Mouse (Mus musculus) thymus, postnatal 10 days (tissue): Measurements from ENCODE around the gene Ralbp1.

Experiments
- DNase-seq, 2 experiments: peaks; one replicate each; pipeline ENCODE4 v3.0.0; 2021; ENCODE audit warnings: low spot score in 2 of 2

The Ralbp1 gene

DNA sequence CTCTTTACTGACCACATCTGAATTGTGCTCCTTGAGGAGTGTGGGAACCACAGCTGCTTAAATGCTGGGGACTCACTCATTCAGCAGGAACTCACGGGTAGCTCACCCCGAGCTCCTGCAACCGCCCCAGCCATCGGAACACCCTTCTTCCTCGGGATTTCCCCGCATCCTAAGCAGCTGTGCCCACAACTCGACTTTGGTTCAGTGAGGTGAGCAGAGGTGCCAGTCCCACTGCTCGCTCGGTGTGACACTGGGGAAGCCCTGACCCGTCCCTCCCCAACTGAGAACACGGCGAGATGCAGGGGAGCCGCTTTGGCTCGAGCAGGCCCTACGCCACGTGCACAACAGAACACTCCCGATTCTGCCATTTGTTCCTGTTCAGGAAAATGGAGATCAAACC, 35.1 kb downstream of the Ralbp1 start:
- DNase-seq: no peak

DNA sequence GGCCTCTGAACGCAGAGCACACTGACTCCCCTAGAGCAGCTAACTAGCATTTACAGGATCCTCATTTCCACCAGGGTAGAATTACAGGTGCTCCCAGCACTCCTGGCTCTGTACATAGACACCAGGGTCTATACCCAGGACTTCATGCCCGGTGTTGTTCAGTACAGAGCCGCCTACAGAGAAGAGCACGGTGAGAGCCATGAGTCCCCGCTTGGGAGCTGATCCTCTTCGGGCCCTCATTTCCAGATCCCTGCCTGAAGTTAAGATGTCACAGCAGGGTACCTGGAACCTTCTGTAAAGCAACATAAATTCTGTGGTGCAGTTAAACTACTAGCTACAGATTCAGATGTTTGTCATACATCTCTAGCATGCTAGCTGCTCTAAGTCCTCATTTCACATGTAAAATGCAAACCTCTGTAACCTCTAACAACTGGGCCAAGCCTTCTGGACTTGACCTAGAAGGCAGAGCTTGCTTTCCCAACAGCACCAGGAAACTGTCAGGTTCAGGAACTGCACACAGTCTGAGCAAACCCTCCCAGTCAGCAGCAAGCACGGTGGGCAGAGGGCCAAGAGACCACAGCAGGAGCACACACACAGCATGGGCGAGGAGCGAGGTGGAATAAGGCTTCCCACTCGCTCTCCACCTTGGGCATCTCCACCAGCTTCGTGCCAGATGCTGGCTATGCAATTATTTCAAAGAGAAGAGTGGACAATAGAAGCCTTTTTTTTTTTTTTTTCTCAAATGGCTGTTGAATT, 37.7 kb downstream of the Ralbp1 start:
- no peak for DNase-seq

DNA sequence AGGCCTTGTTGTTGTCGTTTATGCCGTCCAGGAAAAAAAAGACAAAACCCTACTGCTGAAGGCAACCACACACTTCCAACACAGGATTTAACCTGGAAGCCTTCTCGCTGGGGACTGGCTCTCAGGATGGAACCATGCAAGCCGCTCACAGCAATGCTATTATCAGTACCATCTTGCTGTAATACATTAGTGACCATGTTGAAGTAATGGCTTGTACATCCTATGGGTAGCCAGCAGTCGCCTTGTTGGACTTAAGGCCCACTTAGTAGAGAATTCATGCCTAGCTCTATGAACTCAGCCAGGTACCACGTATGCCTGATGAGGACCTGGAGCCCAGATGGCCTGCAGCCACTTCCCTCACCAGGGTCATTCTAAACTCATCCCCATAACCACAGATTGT, 40.2 kb downstream of the Ralbp1 start:
- DNase-seq: no peak

DNA sequence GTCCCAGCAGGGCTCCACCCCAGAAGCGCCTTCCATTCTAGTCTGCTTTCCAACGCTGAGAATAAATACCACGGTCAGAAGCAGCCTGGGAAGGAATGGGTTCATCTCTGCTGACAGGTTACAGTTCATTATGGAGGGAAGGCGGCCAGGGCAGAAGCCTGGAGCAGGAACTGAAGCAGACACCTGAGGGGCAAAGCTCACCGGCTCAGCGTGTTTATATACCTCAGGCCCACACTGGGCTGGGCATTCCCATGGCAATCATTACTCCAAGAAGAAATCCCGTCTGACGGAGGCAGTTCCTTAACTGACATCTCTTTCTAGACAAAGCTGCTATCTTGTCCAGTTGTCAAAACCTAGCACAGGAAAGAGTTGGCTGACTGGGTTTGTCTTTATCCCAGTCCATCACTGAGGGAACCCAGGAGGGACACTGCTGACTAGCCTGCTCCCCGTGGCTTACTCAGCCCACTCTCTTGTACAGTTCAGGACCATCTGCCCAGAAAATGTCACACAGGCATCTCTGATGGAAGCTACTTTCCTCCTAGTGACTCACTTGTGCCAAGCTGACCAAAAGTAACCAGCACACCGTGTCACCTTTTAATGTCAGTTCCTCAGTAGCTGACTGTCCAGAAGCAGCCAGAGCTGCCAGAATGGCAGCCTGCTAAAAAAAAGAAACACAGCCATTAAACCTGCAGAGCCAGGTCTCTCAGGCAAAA, 42.8 kb downstream of the Ralbp1 start:
- DNase-seq: no peak

DNA sequence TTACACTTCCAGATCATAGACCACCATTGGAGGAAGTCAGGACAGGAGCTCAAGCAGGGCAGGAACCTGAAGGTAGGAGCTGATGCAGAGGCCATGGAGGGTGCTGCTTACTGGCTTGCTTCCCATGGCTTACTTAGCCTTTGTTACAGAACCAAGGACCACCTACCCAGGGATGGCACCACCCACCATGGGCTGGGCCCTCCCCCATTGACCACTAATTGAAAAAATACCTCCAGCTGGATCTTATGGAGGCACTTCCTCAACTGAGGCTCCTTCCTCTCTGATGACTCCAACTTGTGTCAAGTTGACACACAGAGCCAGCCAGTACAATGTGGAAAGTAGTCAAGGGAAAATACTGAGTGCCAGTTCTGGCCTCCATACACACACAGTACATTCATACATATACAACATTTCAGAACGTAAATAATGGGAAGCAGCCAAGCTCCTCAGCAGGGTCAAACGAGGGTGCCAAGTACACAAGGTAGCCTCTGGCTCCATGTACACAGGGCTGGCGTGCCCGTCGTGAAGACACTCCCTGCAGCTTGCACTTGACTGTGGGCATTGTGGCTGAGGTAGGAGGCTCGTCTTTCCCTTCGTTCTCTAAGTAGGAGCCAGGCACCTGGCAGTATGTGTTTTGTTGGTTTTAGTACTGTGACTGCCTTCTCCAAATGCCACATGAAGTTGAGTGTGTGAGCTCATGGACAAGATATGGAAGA, 45.9 kb downstream of the Ralbp1 start:
- DNase-seq: no peak

DNA sequence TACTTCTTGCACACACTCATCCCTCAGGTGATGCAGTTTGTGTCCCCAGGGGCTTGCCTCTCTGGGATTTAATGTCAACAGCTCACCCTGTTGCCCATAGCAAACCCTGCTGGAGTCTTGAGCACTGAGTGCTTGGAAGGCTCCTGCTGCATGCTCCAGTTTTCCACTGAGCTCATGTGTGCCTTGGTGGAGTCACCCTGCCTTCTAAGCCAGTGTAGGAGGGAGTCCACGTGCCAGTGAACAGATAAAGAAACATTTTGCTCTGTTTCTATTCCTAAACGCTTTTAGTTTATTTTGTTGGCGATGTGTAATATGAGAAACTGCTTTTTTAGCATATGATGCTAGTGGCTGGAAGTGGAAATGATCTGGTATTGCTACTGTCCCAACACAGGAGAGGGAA, 48.9 kb downstream of the Ralbp1 start:
- no peak for DNase-seq

DNA sequence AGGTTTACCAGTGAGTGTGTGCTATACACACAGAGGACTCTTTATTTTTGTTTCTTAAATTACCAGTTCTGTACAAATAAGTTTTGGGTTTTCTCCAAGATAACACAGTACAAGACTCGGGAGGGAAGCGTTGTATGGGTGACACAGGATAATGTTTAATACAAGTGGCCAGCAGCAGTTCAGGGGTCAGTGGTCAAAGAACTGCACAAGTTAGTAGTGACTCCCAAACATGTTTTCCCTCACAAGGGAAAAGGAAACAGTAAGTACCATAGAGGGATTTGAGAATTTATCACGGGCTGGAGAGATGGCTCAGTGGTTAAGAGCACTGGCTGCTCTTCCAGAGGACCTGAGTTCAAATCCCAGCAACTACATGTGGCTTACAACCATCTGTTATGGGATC, 51.7 kb downstream of the Ralbp1 start:
- DNase-seq: no peak

DNA sequence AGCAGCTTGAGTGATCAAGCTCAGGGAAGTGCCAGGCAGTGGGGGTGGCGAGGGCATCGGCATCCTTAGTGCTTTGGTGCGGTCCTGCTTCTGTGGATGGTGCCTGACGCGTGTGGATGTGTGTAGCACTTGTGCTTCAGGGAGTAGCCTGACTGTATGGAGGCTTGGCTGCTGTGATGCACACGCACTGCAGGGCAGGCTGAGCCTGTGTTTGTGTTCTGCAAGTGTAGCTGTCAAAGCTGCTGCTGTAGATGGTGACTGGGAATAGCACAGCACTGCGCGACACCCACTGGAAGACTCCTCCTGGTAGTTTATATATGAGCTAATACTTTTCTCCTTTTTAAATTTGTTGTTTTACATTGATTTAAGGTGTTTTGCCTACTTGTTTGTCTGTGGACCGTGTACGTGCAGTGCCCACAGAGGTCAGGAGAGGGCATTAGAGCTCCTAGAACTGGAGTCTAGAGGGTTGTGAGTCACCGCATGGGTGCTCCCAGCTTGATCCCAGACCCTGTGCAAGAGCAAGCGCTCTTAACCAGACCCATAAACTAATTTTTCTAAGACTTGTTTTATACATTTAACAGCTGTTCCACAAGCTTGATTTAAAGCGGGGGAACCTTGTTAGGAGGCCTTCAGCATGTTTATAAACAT, 55.3 kb downstream of the Ralbp1 start:
- DNase-seq: no peak

DNA sequence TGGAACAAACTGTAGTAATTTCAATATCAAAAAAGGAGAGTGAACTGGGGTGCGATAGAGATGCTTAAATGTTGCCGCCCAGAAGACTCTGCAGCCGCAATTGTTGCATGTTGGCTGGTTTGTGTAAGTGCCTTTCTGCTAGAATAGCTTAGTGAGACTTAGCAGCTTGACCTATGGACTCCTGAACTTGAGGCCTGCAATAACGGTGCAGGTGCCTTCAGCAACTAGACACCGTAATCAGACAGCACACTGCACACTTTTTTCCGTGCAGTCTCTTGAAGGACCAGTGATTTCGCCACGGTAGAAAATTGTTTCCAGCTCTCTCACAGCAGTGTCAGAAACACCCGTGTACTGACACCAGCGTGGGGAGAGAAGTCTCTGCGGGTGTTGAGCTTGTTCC, 56.6 kb downstream of the Ralbp1 start:
- no peak for DNase-seq

DNA sequence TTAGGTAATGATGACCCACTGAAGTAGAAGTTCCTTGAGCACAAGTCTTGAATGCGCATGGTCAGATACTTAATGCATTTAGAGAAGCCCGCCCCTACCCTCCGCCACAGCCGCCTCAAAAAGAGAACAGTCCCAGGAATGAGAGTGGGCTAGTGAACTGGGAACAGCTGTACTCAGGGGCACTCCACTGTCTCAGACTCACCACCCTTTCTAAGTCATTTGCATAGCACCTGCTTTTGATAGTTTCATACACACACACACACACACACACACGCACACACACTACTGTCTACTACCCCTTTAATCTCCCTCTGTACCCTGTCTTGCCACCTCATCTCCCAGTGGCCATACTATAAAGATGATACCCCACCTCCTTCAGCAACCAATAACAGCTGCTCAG, 57.7 kb downstream of the Ralbp1 start:
- DNase-seq: no peak

DNA sequence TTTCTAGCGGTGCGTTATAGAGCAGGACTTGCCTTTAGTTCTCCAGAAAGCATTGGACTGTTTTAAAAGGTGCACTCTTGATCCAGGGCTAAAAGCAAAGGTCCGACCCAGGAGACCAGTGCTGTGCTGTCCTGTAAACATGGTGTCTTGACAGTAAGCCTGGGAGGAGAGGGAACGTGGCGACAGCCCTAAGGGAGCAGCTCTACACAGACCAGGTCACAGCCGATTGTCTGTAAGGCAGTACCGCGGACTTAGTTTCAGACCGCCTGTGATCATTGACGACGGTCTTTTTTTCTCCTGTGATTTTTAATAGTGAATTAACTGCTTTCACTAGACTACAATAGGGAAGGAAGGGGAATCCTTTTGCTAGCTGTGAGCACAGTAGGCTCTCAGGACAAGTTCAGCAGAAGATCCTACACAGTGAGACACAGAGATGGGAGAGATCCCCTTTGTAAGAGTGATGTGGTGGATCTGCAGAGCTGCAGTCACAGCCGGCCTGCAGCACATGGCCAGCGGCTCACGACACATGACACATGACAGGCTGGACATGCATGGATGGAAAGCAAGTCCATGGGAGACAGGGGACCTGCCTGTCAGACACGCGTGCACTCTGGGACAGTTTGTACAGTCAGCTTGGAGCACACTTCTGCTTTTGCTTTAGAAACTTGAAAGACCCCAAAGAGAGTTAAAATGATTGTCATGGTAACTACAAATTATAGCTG, 58.3 kb downstream of the Ralbp1 start:
- no peak for DNase-seq

DNA sequence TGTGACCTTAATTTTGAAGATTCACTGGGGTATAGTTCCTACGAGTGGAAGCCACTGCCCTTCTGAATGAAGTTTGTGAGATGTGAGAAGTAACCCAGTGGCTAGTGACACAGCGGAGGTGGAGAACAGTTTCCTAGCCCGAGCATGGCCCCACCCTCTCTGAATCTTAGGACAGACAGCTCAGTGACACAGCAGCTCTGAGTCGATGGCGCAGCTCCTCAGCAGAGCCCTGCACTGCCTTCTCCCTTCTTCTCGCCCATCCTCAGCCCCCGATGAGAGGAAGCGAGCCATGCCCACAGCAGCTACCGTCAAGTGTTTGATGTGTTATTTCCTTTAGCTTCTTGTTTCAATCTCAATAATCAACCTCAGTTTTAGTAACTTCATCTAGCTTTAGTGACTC, 59.3 kb downstream of the Ralbp1 start:
- no peak for DNase-seq

DNA sequence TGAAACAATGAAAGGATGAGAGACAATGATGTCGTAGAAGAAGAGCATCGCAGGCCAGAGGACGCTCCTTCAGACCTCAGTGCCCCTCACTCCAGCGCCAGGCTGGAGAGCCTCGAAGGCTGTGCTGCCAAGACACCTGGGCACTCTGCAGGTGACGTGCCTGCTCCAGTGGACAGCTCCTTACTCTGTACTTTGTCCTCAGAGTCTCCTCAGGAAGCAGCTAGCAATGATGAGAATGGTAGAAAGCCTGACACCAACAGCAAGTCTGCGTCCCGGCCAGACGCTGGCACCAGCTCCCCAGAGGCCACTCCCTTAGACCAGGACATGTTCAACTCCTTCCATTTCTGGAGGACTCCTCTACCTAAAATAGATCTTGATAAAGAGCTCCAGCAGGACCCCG, 61.4 kb downstream of the Ralbp1 start:
- no peak for DNase-seq

DNA sequence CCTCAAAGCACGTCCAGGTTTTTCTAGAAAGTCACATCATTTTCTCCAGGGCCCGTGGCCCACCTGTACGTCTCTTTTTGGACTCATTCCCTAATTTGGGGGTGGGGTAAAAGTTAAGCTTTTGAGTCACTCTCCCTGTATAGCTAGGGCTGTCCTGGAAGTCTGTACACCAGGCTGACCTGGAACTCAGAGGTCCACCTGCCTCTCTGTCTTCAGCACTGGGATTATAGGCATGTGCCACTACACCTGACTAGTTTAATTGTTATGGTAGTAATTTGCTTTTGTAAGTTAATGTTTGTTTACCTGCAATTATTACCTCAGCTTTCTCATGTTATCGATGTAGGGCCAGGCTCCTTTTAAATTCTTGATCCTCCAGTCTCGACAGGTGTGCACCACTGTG, 63.2 kb downstream of the Ralbp1 start:
- no peak for DNase-seq

DNA sequence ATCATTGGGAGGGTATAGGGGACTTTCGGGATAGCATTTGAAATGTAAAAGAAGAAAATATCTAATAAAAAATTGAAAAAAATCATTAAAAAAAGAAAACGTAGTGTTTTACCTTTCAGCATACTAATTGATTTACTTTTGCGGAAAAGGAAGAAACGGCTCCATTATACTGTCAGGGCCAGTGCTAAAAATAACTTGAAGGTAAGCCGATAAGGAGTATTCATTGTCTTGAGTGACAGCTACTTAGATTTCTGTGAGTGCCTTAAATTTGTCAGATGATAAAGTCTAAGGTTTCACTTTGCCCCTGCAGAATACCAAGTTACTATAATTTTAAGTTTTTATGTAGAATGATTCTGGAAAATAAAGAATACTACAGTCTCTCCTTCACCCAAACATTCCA, 65.4 kb downstream of the Ralbp1 start:
- no peak for DNase-seq

DNA sequence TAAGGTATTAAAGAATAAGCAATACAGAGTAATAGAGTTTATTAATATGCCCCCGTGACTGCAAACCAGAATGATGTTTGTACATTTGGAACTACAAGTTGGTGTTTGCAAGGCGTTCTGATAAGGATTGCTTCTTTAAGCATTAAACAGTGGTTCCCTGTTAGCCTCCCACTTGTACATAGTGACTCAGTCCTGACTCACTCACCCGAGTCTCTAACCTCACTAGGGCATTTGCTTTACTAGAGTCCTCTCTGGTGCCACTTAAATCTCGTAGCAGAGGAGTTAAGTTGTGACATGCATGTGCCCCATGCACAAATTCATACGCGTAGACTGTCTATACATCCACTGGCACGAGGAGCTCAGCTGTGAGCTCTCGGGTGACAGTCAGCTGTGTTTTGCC, 71.8 kb downstream of the Ralbp1 start:
- DNase-seq: no peak

DNA sequence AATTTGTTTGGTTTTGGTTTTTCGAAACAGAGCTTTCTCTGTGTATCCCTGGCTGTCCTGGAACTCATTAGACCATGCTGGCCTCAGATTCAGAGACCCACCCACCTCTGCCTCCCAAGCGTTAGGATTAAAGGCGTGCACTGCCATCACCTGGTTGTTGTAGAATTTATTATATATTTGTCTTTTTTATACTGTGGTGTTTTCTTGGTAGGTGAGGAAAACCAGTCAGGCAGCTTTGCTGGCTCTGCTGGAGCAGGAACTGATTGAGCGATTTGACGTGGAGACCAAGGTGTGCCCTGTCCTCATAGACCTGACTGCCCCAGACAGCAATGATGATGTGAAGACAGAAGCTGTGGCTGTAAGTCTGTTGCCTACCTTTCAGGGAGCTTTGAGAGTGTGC, 74.6 kb downstream of the Ralbp1 start:
- DNase-seq: no peak

DNA sequence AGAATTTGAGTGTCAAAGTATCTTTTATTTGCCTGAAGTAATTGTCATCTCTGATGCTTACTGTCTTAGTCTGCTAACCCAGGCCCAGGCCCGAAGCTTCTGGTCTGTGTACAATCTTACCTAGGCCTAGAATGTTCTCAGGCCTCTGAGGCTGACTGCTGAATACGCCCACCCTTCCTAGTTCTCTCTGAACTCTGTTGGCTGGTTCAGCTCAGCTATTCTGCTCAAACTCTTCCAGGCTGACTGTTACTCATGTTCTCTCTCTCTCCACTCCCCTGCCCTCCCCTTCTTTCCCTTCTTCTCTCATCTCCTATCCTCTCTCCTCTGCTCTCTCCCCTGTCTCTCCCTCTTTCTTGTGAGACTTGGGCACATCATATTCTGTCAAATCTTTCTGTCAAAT, 79.2 kb downstream of the Ralbp1 start:
- no peak for DNase-seq

DNA sequence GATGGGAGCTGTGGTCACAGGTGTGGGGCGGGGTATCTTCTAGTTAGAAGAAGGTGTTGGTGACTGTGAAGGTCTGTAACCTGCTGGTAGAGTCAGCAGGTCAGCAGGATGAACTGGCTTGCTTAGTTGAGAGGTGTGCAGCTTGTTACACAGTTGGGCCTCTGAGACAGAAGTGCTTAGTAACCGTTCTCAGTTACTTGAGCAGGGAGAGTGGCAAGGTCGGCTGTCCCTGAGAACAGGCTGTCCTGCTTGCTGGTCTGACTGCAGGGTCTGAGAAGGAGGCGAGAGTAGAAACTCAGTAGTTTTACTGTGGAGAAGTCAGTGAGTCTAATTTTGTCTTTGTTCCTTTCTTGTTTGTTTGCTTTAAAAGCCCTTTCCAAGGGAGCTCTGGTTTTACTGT, 79.6 kb downstream of the Ralbp1 start:
- DNase-seq: no peak

DNA sequence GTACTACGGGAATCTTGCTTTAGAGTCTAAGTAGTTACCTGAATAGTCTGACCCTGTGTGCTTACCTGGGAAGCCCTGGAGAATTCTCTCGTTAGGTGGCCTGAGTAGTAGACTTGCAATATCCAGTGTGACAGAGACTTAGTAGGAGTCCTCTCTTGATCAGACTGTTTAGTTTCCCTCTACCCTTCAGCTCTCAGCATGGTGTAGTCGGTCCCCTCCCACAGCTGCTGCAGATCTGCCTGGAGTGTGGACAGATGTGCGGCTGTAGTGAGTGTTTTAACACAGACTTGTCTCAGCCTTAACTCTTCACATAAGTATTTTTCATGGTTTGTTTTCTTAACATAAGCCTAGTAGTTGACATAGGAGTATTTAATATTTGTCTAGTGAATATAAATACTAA, 83.6 kb downstream of the Ralbp1 start:
- DNase-seq: no peak

DNA sequence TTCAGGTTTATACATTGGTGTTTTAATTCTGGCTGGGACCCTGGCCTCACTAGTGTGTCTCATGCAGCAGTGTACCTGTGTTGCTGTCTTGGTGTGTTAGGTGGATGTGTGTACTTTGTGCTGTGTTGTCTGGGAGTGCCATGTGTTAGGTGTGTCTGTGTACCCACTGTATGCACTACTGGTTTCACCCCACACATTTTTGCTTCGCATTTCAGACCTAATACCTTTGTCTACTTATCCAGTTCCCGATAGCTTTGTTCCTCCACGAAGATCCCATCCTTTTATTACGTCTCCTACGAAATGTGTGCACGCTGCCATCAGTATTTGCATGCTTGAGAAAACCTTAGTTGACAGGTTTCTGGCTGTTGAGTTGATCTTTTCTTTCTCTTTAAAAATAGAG, 85.1 kb downstream of the Ralbp1 start:
- no peak for DNase-seq

DNA sequence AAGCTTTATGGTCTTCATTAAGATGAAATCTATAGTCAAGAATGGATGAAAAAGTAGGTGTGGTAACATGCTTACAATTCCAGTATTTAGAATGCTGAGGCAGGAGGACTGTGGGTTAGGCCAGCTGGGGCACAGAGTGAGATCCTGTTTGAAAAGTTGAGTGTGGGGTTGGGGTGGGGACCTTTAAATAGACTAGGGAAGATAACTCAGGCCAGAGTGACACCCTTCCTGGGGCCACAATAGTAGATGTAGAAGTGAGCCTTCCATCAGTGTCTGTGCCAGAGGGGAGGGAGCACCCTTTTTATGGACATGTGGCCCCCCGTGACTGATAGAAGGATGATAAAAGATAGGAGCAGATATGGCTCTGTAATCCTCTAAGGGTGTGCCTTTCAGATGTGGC, 86.2 kb downstream of the Ralbp1 start:
- no peak for DNase-seq
